Mouse (Mus musculus) induced T-regulatory cell, adult 2 months (primary cell): ENCODE data around the gene Txndc16.

Source experiments
- DNase-seq: peaks from one replicate; pipeline ENCODE4 v3.0.0-alpha.2; 2012; ENCODE audit warnings: low read depth

The Txndc16 gene

GRCm38 (mm10) chr14:45153258-45153657 is 66.9 kb downstream of the Txndc16 start:
- peak; percentile 77 for DNase-seq

DNA sequence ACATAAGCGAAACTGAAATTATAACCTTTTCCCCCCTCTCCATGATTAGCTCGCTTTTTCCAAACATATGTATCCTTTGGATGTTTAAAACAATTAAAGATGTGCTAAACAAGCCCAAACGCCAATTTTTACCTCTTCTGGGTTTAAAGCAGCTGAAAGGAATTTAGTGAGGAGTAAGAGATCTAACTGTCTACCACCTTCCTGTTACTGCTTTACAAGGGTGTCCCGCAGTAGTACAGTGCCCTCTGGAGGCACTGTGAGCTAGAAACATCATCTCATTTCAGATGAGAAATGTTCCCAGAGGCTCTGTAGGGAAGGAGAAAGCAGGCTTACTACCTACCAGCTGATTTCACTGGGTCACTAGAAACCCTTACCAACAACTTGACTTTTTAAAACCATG is 77.6 kb downstream of the Txndc16 start:
- DNase-seq: peak; percentile 77

- DNase-seq: no peak
Observed at GRCm38 (mm10) chr14:45140344-45141080, 79.6 kb downstream of the Txndc16 start.

DNA sequence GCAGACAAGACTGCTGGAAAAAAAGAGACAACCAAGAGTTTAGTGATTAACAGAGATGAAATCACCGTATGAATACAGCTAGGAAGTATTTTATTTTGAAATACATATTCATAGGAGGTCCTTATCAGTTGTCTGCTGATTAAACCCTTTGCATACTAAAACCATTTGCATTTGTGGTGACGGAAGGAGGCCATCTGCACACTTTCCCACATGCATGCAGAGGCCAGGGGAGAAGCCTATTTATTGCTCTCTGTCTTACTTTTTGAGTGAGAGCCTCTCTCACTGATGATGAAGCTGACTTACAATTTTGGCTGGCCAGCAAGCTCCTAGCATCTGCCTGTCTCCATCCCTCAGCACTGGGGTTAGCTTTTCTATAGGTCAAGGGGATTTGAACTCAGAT is 84.2 kb downstream of the Txndc16 start:
- no peak for DNase-seq

GRCm38 (mm10) chr14:45135560-45135959 is 84.6 kb downstream of the Txndc16 start:
- DNase-seq: no peak

GRCm38 (mm10) chr14:45118359-45118758 is 101.8 kb downstream of the Txndc16 start:
- DNase-seq: no peak

GRCm38 (mm10) chr14:45102201-45102600 is 117.9 kb downstream of the Txndc16 start:
- peak; percentile 74 for DNase-seq

DNA sequence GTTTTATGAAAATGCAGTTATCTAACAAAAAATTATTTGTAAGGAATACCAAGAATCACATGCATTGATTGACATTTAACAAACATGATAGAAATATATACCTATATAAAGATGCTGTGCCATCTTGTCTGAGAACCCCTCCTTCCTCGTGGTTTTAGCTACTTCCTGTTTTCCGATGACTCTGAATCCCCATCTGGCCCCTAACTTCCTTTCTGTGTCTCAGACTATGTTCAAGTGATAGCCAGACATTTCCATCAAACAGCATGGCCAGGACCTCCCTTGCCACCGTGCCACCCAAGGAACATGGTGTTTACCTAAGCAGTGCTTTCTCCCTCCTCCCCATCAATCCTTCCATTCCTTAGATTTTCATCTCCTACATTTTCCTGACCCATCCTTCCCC is 127.8 kb downstream of the Txndc16 start:
- DNase-seq: peak; percentile 45

DNA sequence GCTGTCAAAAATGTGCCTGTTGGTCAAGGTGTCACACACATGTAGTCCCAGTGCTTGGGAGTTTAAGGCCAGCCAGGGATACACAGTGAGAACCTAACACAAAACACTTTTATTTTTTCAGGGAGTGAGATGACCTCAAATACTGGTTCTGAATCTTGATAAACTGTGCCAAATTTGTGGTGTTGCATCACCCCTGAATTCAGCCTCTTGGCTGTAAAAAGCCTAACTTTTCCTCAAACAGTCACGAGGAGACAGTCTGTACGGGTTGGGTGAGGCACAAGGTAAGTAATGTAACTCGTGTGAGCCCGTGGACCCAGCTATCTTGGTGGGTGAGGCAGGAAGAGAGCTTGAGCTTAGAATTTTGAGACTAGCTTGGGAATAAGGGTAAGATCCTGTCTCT is 130.1 kb downstream of the Txndc16 start:
- peak; percentile 9 for DNase-seq

DNA sequence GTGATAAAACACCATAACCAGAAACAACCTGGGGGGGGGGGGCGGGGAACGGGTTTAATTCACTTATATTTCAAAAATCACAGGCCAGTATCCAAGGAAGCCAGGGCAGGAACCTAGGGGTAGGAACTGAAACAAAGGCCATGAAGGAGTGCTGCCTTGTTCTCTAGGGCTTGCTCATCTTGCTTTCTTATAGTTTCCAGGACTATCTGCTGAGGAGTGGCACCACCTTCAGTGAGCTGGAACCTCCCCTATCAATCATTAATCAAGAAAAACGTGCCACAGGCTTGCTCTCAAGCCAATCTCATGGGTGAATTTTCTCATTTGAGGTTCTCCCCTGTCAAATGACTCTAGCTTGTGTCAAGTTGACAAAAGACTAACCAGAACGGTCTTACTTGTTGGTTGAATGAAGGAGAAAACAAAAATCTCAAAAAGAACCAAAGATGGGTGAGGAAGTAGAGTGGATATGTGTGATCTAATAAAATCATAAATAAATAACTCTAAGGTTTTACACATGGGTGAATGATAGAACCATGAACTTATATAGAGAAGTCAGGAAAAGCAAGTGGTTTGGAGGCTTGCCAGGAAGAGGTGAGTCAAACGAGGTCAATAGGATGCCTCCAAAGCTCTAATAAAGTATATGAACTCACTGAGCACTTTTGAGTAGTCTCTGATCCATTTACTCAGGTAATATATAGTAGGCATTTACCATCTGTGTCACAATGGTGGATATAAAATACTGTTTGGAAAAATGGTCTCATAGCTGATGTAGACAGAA is 134.3 kb downstream of the Txndc16 start:
- no peak for DNase-seq

DNA sequence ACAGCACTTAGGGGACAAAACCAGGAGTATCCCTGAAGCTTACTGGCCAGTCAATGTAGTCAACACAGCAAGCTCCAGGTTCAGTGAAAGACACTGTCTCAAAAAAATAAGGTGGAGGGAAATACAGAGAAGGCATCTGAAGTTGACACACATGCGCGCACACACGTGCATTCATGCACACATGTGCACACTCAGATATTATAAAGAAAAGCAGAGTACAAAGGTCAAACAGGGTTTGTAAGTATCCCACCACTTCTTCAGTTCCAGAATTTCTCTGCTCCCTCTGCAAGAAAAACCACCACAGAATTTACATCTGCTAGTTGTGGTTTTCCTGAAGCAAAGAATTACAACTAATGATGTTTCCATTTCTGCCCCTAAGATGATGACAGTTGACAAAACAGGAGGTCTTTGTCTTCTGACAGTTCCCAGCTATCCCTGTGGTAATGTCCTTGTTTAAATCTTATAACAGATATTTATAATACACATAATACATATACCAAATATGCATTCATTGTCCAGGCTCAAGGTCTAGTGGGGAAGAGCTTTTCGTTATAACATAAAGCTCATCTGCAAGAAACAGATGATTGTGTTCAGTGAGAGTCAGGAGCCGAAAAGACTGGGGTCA is 135.4 kb downstream of the Txndc16 start:
- no peak for DNase-seq

GRCm38 (mm10) chr14:45083540-45083939 is 136.6 kb downstream of the Txndc16 start:
- DNase-seq: no peak
